Mouse (Mus musculus) G1E (cell line): ENCODE measurements around the gene Tdrd9.

Experiments used
- CTCF ChIP-seq: IDR thresholded peaks from 2 replicates; pipeline ENCODE4 v1.5.1; 2012; ENCODE audit warnings: low read depth, low read length, inconsistent platforms, mixed read lengths
- GATA1 ChIP-seq: IDR thresholded peaks from 2 replicates; pipeline ENCODE4 v1.6.1; 2012; ENCODE audit warnings: borderline replicate concordance, low read length, inconsistent platforms, mixed read lengths

- no peak for TF ChIP-seq CTCF
- no peak for TF ChIP-seq GATA1
Measured at GRCm38 (mm10) chr12:112082241-112082640, 110.9 kb downstream of the Tdrd9 start.
